ENCODE assay signal across 20 mouse cellular contexts in the genomic region with DNA sequence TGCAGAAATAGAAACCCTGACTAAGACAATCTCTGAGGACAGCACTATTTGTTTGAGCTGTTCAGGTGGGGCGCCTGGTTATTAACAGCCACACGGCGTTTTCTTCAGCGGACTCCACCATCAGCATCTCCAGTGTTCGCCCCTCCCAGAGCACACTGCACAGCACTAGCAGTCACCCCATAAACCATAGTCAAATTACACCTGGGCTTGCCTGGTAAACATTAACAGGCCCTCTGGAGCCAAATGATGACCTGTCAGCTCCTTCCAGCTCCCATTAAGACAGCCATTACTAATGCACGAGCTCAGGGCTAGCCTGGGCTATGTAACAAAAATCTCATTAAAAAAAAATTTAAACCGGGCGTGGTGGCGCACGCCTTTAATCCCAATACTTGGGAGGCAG. TPM values are rescaled to one million over a fixed set of nuclear protein-coding genes. Genes with fewer than 3 reads are reported as not detected.
A peak's percentile ranks its signal among the peaks of the same experiment; 100 is the strongest.
DNase-seq lines count a peak whose midpoint lies in the region; ATAC-seq lines count a peak whose summit lies in the region.
"Had no signal": no experiment of that assay in that cellular context is flagged by ENCODE, and none has a peak within 500 bp of the region (broad histone marks: within the 10 kb centered on the region; RNA-seq: fewer than 3 reads in every experiment).

No protein-coding gene starts in this region.

- H3K4me1 ChIP-seq in kidney, embryonic 15.5 days: peaks cover 18% of the 10 kb centered on the region
- H3K4me1 ChIP-seq in midbrain, embryonic 11.5 days (ENCODE audit: control insufficient read depth, insufficient read depth, low read length): peaks cover 5% of the 10 kb centered on the region
- peaks cover 17% of the 10 kb centered on the region for H3K4me1 ChIP-seq in midbrain, embryonic 15.5 days

- no peak overlapping the region for H3K27ac ChIP-seq in kidney, embryonic 15.5 days
- no peak overlapping the region for H3K27ac ChIP-seq in midbrain, embryonic 11.5 days (ENCODE audit: low read depth, low read length)
- H3K27ac ChIP-seq in midbrain, embryonic 15.5 days: no peak overlapping the region
- H3K27ac ChIP-seq: embryonic facial prominence, embryonic 13.5 days; forebrain, embryonic 12.5 days; heart, embryonic 15.5 days had no signal

- no peaks in the 10 kb centered on the region for H3K9me3 ChIP-seq in kidney, embryonic 15.5 days (replicated peaks)
- H3K9me3 ChIP-seq in midbrain, embryonic 11.5 days (ENCODE audit: control insufficient read depth, low read length): no peaks in the 10 kb centered on the region
- H3K9me3 ChIP-seq in midbrain, embryonic 15.5 days: no peaks in the 10 kb centered on the region
- H3K9me3 ChIP-seq: embryonic facial prominence, embryonic 13.5 days; forebrain, embryonic 12.5 days; heart, embryonic 15.5 days had no signal

- ATAC-seq in kidney, embryonic 15.5 days (replicated peaks; ENCODE audit: low FRiP score): no peak
- ATAC-seq in midbrain, embryonic 11.5 days (ENCODE audit: low FRiP score): no peak
- ATAC-seq in midbrain, embryonic 15.5 days (replicated peaks): no peak
- ATAC-seq: forebrain, embryonic 16.5 days had no signal

- 86% methylated on average over 10 of the region's 10 CpGs for WGBS in kidney, embryonic 15.5 days
- WGBS in midbrain, embryonic 11.5 days: 95% methylated on average over 10 of the region's 10 CpGs
- 97% methylated on average over 10 of the region's 10 CpGs for WGBS in midbrain, embryonic 15.5 days

- H3K27me3 ChIP-seq in kidney, embryonic 15.5 days: no peaks in the 10 kb centered on the region
- no peaks in the 10 kb centered on the region for H3K27me3 ChIP-seq in midbrain, embryonic 11.5 days (ENCODE audit: control insufficient read depth, insufficient read depth, low read length)
- no peaks in the 10 kb centered on the region for H3K27me3 ChIP-seq in midbrain, embryonic 15.5 days (replicated peaks)
- H3K27me3 ChIP-seq: embryonic facial prominence, embryonic 13.5 days; forebrain, embryonic 12.5 days; heart, embryonic 15.5 days had no signal

- no peak overlapping the region for H3K4me3 ChIP-seq in kidney, embryonic 15.5 days (replicated peaks)
- no peak overlapping the region for H3K4me3 ChIP-seq in midbrain, embryonic 11.5 days (ENCODE audit: low read depth, low read length)
- no peak overlapping the region for H3K4me3 ChIP-seq in midbrain, embryonic 15.5 days
- H3K4me3 ChIP-seq: embryonic facial prominence, embryonic 13.5 days; forebrain, embryonic 12.5 days; heart, embryonic 15.5 days had no signal

- no peak overlapping the region for H3K4me2 ChIP-seq in kidney, embryonic 15.5 days
- H3K4me2 ChIP-seq in midbrain, embryonic 11.5 days: no peak overlapping the region
- no peak overlapping the region for H3K4me2 ChIP-seq in midbrain, embryonic 15.5 days
- H3K4me2 ChIP-seq: embryonic facial prominence, embryonic 13.5 days; forebrain, embryonic 12.5 days; heart, embryonic 11.5 days; heart, embryonic 15.5 days had no signal

- DNase-seq in kidney, adult 9 months: peak; percentile 77
- DNase-seq in midbrain, embryonic 11.5 days (ENCODE audit: low spot score, missing footprints): peak; percentile 19
- peak; percentile 69 to 71 for DNase-seq in kidney, postnatal 36 days
- no peak for DNase-seq in ovary, adult 18-20 months (ENCODE audit: low spot score)
- DNase-seq: adrenal gland, adult 2 months; adrenal gland, postnatal 25 days; cerebellum, adult 18-20 months; cerebellum, adult 9-11 months; cerebellum, postnatal 36 days; gastrocnemius, postnatal 10 days; heart, adult 18-20 months; heart, postnatal 14 days had no signal

- no peak overlapping the region for H3K9ac ChIP-seq in kidney, embryonic 15.5 days
- no peak overlapping the region for H3K9ac ChIP-seq in midbrain, embryonic 11.5 days (ENCODE audit: low read length)
- no peak overlapping the region for H3K9ac ChIP-seq in midbrain, embryonic 15.5 days
- H3K9ac ChIP-seq: embryonic facial prominence, embryonic 13.5 days; forebrain, embryonic 12.5 days; heart, embryonic 15.5 days had no signal

- peaks cover 49% of the 10 kb centered on the region for H3K36me3 ChIP-seq in kidney, embryonic 15.5 days
- peaks cover 22% of the 10 kb centered on the region for H3K36me3 ChIP-seq in midbrain, embryonic 11.5 days (ENCODE audit: control insufficient read depth, insufficient read depth, low read length)
- H3K36me3 ChIP-seq in midbrain, embryonic 15.5 days (replicated peaks): peaks cover 12% of the 10 kb centered on the region

RNA-seq across cellular contexts. Expression of a gene that starts 3.1 kb away (rescaled TPM):
- polyA plus RNA-seq in kidney, embryonic 15.5 days (2015; fragmentation: Nextera tagmentation; extraction: Ambion mirVana): 62.8 and 68.0 TPM in 2 replicates
- polyA plus RNA-seq in midbrain, embryonic 11.5 days (2014; fragmentation: Nextera tagmentation; extraction: Ambion mirVana): 43.5 and 46.3 TPM in 2 replicates
- 116 and 122 TPM in 2 replicates for polyA plus RNA-seq in midbrain, embryonic 15.5 days (2015; fragmentation: Nextera tagmentation; extraction: Ambion mirVana)

RNA-seq across cellular contexts. Expression of a gene that starts 22.0 kb away (rescaled TPM):
- 1.6 and 2.0 TPM in 2 replicates for polyA plus RNA-seq in kidney, embryonic 15.5 days (2015; fragmentation: Nextera tagmentation; extraction: Ambion mirVana)
- polyA plus RNA-seq in midbrain, embryonic 11.5 days (2014; fragmentation: Nextera tagmentation; extraction: Ambion mirVana): not detected in 2 replicates
- 0.40 and 0.68 TPM in 2 replicates for polyA plus RNA-seq in midbrain, embryonic 15.5 days (2015; fragmentation: Nextera tagmentation; extraction: Ambion mirVana)

RNA-seq across cellular contexts. Expression of a gene that starts 25.8 kb away (rescaled TPM):
- polyA plus RNA-seq in kidney, embryonic 15.5 days (2015; fragmentation: Nextera tagmentation; extraction: Ambion mirVana): 12.0 and 13.9 TPM in 2 replicates
- not detected in 2 replicates for polyA plus RNA-seq in midbrain, embryonic 11.5 days (2014; fragmentation: Nextera tagmentation; extraction: Ambion mirVana)
- 0.05 and 0.10 TPM in 2 replicates for polyA plus RNA-seq in midbrain, embryonic 15.5 days (2015; fragmentation: Nextera tagmentation; extraction: Ambion mirVana)
- polyA plus RNA-seq: embryonic facial prominence, embryonic 13.5 days; forebrain, embryonic 12.5 days; frontal cortex, adult 2 months; heart, embryonic 11.5 days had no signal

RNA-seq across cellular contexts. Expression of a gene that starts 48.3 kb away (rescaled TPM):
- polyA plus RNA-seq in kidney, embryonic 15.5 days (2015; fragmentation: Nextera tagmentation; extraction: Ambion mirVana): 4.2 and 6.2 TPM in 2 replicates
- polyA plus RNA-seq in midbrain, embryonic 11.5 days (2014; fragmentation: Nextera tagmentation; extraction: Ambion mirVana): 1.3 and 1.8 TPM in 2 replicates
- polyA plus RNA-seq in midbrain, embryonic 15.5 days (2015; fragmentation: Nextera tagmentation; extraction: Ambion mirVana): 4.8 and 6.8 TPM in 2 replicates

Comparison
In these comparisons a context has a peak if more than half of its experiments do, and no peak if none do; other contexts are left out.
1. RNA of a gene that starts 25.8 kb away (polyA plus RNA-seq): 12.0 to 13.9 TPM in kidney, embryonic 15.5 days; 0.05 to 0.10 TPM in midbrain, embryonic 15.5 days and not detected in midbrain, embryonic 11.5 days; every median in the first group is over 10 times any median in the second.